Mouse (Mus musculus): Measurements from ENCODE around the gene Tenm3.

DNA sequence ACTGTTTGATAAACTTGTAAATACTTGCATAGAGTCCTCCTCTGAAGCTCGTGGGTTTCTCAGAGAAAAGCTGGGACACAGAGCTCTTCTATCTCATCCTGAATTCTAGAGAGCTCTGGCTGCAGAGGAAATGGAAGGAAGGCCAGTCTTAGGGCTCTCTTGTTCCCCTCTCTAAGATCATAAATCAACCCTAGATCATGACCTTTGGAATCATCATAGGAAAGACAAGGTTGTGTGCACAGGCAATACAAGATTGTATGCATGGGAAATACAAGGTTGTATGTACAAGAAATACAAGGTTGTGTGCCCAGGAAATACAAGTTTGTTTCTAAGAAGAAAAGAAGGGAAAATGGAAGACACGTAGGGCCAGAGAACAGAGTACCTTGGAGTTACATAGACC lies 486.9 kb downstream of the Tenm3 start:
- TF ChIP-seq CTCF (conservative IDR thresholded peaks at IDR 0.05 in 1 of 2, IDR thresholded peaks at IDR 0.05 in 1 of 2; ENCODE audit: low read depth in 2 of 2, low read length in 2 of 2) (no peak), EP300 (IDR thresholded peaks at IDR 0.05; ENCODE audit: low read length) (no peak), TCF12 (IDR thresholded peaks at IDR 0.05; ENCODE audit: low read depth, low read length) (no peak), POLR2AphosphoS2 (IDR thresholded peaks at IDR 0.05; ENCODE audit: low read depth, low read length) (no peak), POLR2A (IDR thresholded peaks at IDR 0.05; ENCODE audit: low read depth, low read length) (no peak), MEF2A (IDR thresholded peaks at IDR 0.05; ENCODE audit: borderline replicate concordance, low read depth, low read length) (no peak), NRF1 (IDR thresholded peaks at IDR 0.05; ENCODE audit: low read depth, low read length) (no peak), ZNF384 (IDR thresholded peaks at IDR 0.05; ENCODE audit: low read depth, low read length) (no peak), HCFC1 (IDR thresholded peaks at IDR 0.05; ENCODE audit: low read depth, low read length) (no peak), CHD2 (IDR thresholded peaks at IDR 0.05; ENCODE audit: low read length) (no peak)

All from CH12.LX (cell line).